Comparison of ENCODE assay signal across 14 mouse cellular contexts in the genomic region with DNA sequence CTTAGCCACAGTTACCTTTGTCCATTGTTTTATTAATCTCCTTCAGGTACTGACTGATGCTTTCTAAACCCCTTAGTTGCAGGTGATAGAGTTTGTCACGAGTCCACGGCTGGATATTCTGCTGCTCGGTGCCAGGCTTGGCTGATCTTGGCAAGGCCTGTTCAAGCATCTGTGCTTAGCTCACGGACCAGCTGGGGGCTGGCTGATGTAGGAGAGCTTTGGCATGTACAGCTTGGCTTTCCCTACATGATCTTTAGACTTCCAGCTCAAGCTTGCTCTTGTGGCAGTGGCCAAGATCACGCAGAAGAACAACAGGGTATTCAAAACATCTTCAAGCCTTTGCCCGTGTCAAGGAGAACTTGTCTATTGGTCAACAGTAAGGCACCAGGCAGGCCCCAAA. TPM values are rescaled to one million over a fixed set of nuclear protein-coding genes. Genes with fewer than 3 reads are reported as not detected.
DNase-seq lines count a peak whose midpoint lies in the region; ATAC-seq and TF ChIP-seq lines count a peak whose summit lies in the region.
"Had no signal": no experiment of that assay in that cellular context is flagged by ENCODE, and none has a peak within 500 bp of the region (broad histone marks: within the 10 kb centered on the region; RNA-seq: fewer than 3 reads in every experiment).

No protein-coding gene starts in this region.

- DNase-seq in frontal cortex, adult 2 months (ENCODE audit: extremely low spot score in 1 of 2, low spot score in 1 of 2) = no peak
- DNase-seq in right cerebral cortex, postnatal 14 days = peak; percentile 35
- DNase-seq in right cerebral cortex, postnatal 36 days (ENCODE audit: low spot score in 2 of 2) = no peak
- peak; percentile 47 for DNase-seq in fat pad, adult 2 months (ENCODE audit: extremely low read depth, low read depth, low spot score)
- DNase-seq in telencephalon, adult 2 months (ENCODE audit: low read depth, low spot score) = peak; percentile 41
- no peak for DNase-seq in gastrocnemius, adult 2 months
- DNase-seq: adrenal gland, postnatal 25 days; heart, adult 18-20 months; lung, adult 18-20 months; right cerebral cortex, postnatal 4 days had no signal

- intact Hi-C loops in gastrocnemius, adult 2 months (cut with DNase I) = loop anchor here (10.0 kb wide), 1 partner anchor 85 kb away; no protein-coding TSS in a partner anchor

- TF ChIP-seq CTCF in gastrocnemius, adult 2 months (IDR thresholded peaks at IDR 0.05) = no peak

- peak; percentile 72 for ATAC-seq in frontal cortex, adult (ENCODE audit: low TSS enrichment)
- no peak for ATAC-seq in megakaryocyte progenitor cell, adult 5-6 weeks (replicated peaks; ENCODE audit: poor library complexity)

- no peak overlapping the region for H3K27ac ChIP-seq in gastrocnemius, adult 2 months
- H3K27ac ChIP-seq: embryonic facial prominence, embryonic 13.5 days had no signal

- no peak overlapping the region for H3K4me3 ChIP-seq in gastrocnemius, adult 2 months
- H3K4me3 ChIP-seq: embryonic facial prominence, embryonic 13.5 days had no signal

RNA-seq across cellular contexts. Expression of gene Sln, which starts 49.9 kb away (rescaled TPM):
- polyA plus RNA-seq in frontal cortex, adult 2 months (2012; rRNA removed) = 0.32 and 0.40 TPM in 2 replicates
- under 1 TPM; 0.50 to 0.54 TPM for total RNA-seq in gastrocnemius, adult 2 months (2021)
- not detected in 2 replicates for total RNA-seq in megakaryocyte progenitor cell, adult 5-6 weeks (2015)
- total RNA-seq in megakaryocyte progenitor cell, adult 5-6 weeks (2017) = not detected in 2 replicates
- total RNA-seq: adrenal gland, postnatal 25 days; MEL had no signal

Comparison
In these comparisons a context has a peak if more than half of its experiments do, and no peak if none do; other contexts are left out.
1. DNase-seq: peak in right cerebral cortex, postnatal 14 days (single experiment), fat pad, adult 2 months (single experiment) and telencephalon, adult 2 months (single experiment); none in frontal cortex, adult 2 months (0 of 2), right cerebral cortex, postnatal 36 days (0 of 2) and gastrocnemius, adult 2 months (single experiment).